In genomic region chr4:45402281-45402680, GRCm38 (mm10) we compare ENCODE assay signal across 24 mouse cellular contexts. TPM values are rescaled to one million over a fixed set of nuclear protein-coding genes. Genes with fewer than 3 reads are reported as not detected.
DNase-seq lines count a peak whose midpoint lies in the region; ATAC-seq lines count a peak whose summit lies in the region.
"Had no signal": no experiment of that assay in that cellular context is flagged by ENCODE, and none has a peak within 500 bp of the region (broad histone marks: within the 10 kb centered on the region; RNA-seq: fewer than 3 reads in every experiment).

No protein-coding gene starts in this region.

- no peak overlapping the region for H3K4me2 ChIP-seq in heart, embryonic 15.5 days
- H3K4me2 ChIP-seq in liver, embryonic 15.5 days: peak overlapping the region; percentile 54
- H3K4me2 ChIP-seq: embryonic facial prominence, embryonic 15.5 days; hindbrain, embryonic 15.5 days; lung, embryonic 14.5 days; midbrain, embryonic 15.5 days had no signal

- H3K36me3 ChIP-seq in heart, embryonic 15.5 days: peaks cover 50% of the 10 kb centered on the region
- H3K36me3 ChIP-seq in liver, embryonic 15.5 days (replicated peaks): peaks cover 74% of the 10 kb centered on the region

- ATAC-seq in heart, embryonic 15.5 days (replicated peaks; ENCODE audit: insufficient number of reproducible peaks, insufficient read depth, low FRiP score, low read depth): no peak
- ATAC-seq in liver, embryonic 15.5 days (ENCODE audit: insufficient read depth): no peak
- ATAC-seq in granulocyte monocyte progenitor cell, adult 5-6 weeks (replicated peaks; ENCODE audit: poor library complexity, severe bottlenecking): no peak
- ATAC-seq: forebrain, embryonic 14.5 days; midbrain, embryonic 15.5 days had no signal

- H3K4me1 ChIP-seq in heart, embryonic 15.5 days (replicated peaks): peaks cover 40% of the 10 kb centered on the region
- H3K4me1 ChIP-seq in liver, embryonic 15.5 days (replicated peaks): peaks cover 73% of the 10 kb centered on the region

- WGBS in heart, embryonic 15.5 days: 86% methylated on average over 4 of the region's 4 CpGs
- WGBS in liver, embryonic 15.5 days (ENCODE audit: insufficient replicate concordance): 64% methylated on average over 4 of the region's 4 CpGs

- no peaks in the 10 kb centered on the region for H3K9me3 ChIP-seq in heart, embryonic 15.5 days (replicated peaks)
- H3K9me3 ChIP-seq in liver, embryonic 15.5 days (replicated peaks): no peaks in the 10 kb centered on the region
- H3K9me3 ChIP-seq: embryonic facial prominence, embryonic 10.5 days; embryonic facial prominence, embryonic 15.5 days; hindbrain, embryonic 15.5 days; midbrain, embryonic 10.5 days; midbrain, embryonic 15.5 days had no signal

- peak overlapping the region; percentile 44; the same call in 1 of the 2 replicates for H3K27ac ChIP-seq in heart, embryonic 15.5 days
- H3K27ac ChIP-seq in liver, embryonic 15.5 days (replicated peaks): peak overlapping the region; percentile 92
- H3K27ac ChIP-seq: embryonic facial prominence, embryonic 10.5 days; embryonic facial prominence, embryonic 15.5 days; hindbrain, embryonic 15.5 days; kidney, postnatal 0 days; midbrain, embryonic 10.5 days; midbrain, embryonic 15.5 days had no signal

- DNase-seq in heart, adult 8-10 months (ENCODE audit: low spot score): no peak
- peak; percentile 58 for DNase-seq in CD4-positive helper T cell, adult 2 months (ENCODE audit: low read depth, low spot score)
- DNase-seq in T-cell, adult 2 months (ENCODE audit: low spot score): peak; percentile 32
- no peak for DNase-seq in cerebellum, adult 8-10 months
- DNase-seq in right cerebral cortex, postnatal 4 days: no peak
- DNase-seq: adrenal gland, postnatal 14 days; cerebellum, adult 11-12 months; cerebellum, postnatal 14 days; gastrocnemius, postnatal 14 days; kidney, adult 2 months; kidney, postnatal 4 days; left cerebral cortex, postnatal 4 days had no signal

- H3K9ac ChIP-seq in heart, embryonic 15.5 days: no peak overlapping the region
- H3K9ac ChIP-seq in liver, embryonic 15.5 days: peak overlapping the region; percentile 19; the same call in 1 of the 2 replicates
- H3K9ac ChIP-seq: embryonic facial prominence, embryonic 15.5 days; hindbrain, embryonic 15.5 days; lung, embryonic 14.5 days; midbrain, embryonic 15.5 days had no signal

- no peaks in the 10 kb centered on the region for H3K27me3 ChIP-seq in heart, embryonic 15.5 days
- H3K27me3 ChIP-seq in liver, embryonic 15.5 days: no peaks in the 10 kb centered on the region
- H3K27me3 ChIP-seq: CH12.LX; embryonic facial prominence, embryonic 15.5 days; hindbrain, embryonic 15.5 days; midbrain, embryonic 15.5 days had no signal

- no peak overlapping the region for H3K4me3 ChIP-seq in heart, embryonic 15.5 days
- peak overlapping the region; percentile 33 for H3K4me3 ChIP-seq in liver, embryonic 15.5 days (replicated peaks)
- H3K4me3 ChIP-seq: embryonic facial prominence, embryonic 10.5 days; embryonic facial prominence, embryonic 15.5 days; hindbrain, embryonic 15.5 days; midbrain, embryonic 10.5 days; midbrain, embryonic 15.5 days had no signal

RNA-seq across cellular contexts. Expression of gene Slc25a51, which starts 6.3 kb away (rescaled TPM):
- polyA plus RNA-seq in heart, embryonic 15.5 days (2015; fragmentation: Nextera tagmentation; extraction: Ambion mirVana): 71.7 and 74.2 TPM in 2 replicates
- total RNA-seq in heart, adult 8-10 months (2022): 100 to 1,000 TPM in 1 of 4 experiments, 10 to 100 TPM in 3; 84.3 to 112 (median 96.3) TPM
- polyA plus RNA-seq in liver, embryonic 15.5 days (2015; fragmentation: Nextera tagmentation; extraction: Ambion mirVana): 72.8 and 74.4 TPM in 2 replicates
- total RNA-seq in granulocyte monocyte progenitor cell, adult 5-6 weeks (2014; fragmentation: Nextera tagmentation): 40.3 and 49.4 TPM in 2 replicates
- total RNA-seq in granulocyte monocyte progenitor cell, adult 5-6 weeks (2017): 32.4 and 37.1 TPM in 2 replicates

RNA-seq across cellular contexts. Expression of gene Exosc3, which starts 59.7 kb away (rescaled TPM):
- 30.4 and 41.3 TPM in 2 replicates for polyA plus RNA-seq in heart, embryonic 15.5 days (2015; fragmentation: Nextera tagmentation; extraction: Ambion mirVana)
- total RNA-seq in heart, adult 8-10 months (2022): 10 to 100 TPM; 13.5 to 17.8 (median 15.3) TPM
- 46.1 and 47.9 TPM in 2 replicates for polyA plus RNA-seq in liver, embryonic 15.5 days (2015; fragmentation: Nextera tagmentation; extraction: Ambion mirVana)
- 67.2 and 71.0 TPM in 2 replicates for total RNA-seq in granulocyte monocyte progenitor cell, adult 5-6 weeks (2014; fragmentation: Nextera tagmentation)
- total RNA-seq in granulocyte monocyte progenitor cell, adult 5-6 weeks (2017): 164 and 182 TPM in 2 replicates

Comparison
In these comparisons a context has a peak if more than half of its experiments do, and no peak if none do; other contexts are left out.
1. DNase-seq: peak in CD4-positive helper T cell, adult 2 months (single experiment) and T-cell, adult 2 months (single experiment); none in heart, adult 8-10 months (single experiment), cerebellum, adult 8-10 months (single experiment) and right cerebral cortex, postnatal 4 days (single experiment).